Mouse (Mus musculus) liver (tissue): ENCODE data around the gene Dao.

Source experiments
- DNase-seq: peaks from one replicate; pipeline ENCODE4 v3.0.0-alpha.2; 2020; ENCODE audit warnings: mixed read lengths

The Dao gene

DNA sequence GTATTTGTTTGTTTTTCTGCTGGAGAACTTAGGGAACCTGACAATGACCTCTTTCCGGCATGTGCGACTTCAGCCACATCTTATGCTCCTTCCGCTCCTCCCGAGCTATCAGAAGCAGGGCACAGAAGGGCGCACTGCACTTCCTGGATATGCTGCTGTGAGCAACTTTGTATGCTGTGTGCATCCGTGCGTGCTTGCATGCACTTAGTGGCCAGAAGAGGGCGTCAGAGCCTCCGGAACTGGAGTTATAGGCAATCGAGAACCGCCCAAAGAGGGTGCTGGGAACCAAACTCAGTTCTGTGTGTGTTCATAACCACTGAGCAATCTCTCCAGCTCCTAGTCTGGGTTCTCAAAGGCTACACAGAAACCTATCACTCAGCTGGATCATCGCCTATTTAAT lies 27.1 kb downstream of the Dao start:
- DNase-seq = no peak

DNA sequence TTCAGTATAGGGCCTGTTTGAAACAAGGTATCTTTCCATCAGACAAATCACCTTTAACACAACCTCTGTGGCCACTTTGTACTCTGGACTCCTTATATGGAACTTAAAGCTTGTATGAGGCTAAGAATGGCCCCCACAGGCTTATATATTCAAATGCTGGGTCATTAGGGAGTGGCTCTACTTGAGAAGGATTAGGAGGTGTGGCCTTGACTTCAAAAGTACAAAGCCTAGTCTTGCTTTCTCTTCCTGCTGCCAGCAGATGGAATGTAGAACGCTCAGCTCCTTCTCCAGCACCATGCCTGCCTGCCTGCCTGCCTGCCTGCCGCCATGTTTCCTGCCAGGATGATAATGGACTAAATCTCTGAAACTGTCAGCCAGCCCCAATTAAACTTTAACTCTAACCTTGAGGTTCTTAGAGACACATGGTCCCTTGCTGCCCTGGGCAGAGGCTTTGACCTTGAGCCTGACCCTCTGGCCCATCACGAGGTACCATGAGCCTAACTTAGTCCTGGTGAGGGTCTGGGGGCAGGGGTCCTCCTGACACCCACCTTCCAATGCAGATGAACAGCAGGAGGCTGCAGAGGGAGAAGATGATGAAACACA lies 28.8 kb downstream of the Dao start:
- DNase-seq = no peak

DNA sequence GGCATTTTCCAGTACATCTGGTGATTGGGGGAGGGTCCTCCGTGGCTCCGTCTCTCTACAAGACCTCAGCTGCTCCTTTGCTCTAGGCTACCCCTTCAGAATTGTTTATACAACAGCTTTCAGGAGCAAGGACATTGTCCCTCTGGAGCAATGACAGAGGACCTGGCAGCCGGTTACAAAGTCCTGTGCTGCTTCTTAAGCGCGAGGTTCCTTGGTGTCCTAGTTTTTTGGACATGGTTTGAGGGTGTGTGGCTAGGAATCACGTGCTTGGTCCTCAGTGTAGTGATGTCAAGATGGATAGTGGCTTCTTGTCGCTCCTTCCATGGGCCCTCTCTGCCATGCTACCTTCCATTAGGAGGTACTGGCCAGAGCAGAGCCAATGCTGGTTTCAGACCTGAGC lies 30.9 kb downstream of the Dao start:
- DNase-seq = no peak

DNA sequence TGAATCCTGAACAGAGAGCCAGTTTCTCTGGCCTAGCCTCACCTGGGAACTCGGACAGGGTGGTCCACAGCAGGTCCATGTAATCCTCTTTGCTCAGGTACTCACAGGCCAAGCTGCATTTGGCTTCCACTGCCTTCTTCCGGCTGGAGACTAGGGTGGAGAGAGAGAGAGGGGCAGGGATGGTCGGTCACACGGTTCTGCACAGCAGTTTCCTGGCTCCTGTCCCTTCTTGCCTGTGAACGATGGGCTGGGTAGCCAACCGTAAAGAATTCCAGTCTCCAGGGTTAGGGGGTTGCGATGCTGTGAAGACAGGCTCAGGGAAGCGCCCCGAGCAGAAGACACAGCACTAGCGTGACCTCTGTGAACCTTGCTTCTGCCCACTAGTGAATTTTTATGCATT lies 31.6 kb downstream of the Dao start:
- DNase-seq = no peak

GRCm38 (mm10) chr5:114040508-114040907 lies 37.0 kb downstream of the Dao start:
- no peak for DNase-seq

- DNase-seq = no peak
Observed at GRCm38 (mm10) chr5:114040911-114041310, 37.4 kb downstream of the Dao start.

DNA sequence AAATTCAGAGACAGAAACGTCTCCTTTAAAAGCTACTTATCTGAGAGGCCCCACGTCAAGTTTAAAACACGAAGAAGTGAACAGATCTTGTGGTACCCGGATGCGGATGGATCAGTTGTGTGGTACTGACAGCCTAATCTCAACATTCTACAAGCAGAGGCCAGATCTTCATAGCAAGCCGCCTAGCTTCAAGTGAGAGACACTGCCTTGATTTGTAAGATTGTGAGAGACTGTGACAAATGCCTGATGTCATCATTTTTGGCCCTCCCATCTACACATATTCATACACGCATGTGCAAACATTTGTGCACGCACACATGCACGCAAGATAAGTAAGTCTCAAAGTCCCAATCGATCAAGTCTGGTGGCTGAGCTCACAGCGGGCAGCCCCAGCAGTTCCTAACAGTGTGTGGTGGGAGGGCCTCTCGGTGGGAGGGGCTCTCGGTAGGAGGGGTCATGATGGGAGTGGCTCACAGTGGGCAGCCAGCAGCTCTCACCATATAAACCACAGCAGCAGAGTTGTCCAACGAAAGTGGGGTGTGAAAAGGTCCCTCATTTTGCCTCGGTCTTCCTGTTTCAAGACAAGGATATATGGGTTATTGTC lies 37.9 kb downstream of the Dao start:
- DNase-seq = peak; percentile 65

GRCm38 (mm10) chr5:114043800-114044199 lies 40.3 kb downstream of the Dao start:
- no peak for DNase-seq

DNA sequence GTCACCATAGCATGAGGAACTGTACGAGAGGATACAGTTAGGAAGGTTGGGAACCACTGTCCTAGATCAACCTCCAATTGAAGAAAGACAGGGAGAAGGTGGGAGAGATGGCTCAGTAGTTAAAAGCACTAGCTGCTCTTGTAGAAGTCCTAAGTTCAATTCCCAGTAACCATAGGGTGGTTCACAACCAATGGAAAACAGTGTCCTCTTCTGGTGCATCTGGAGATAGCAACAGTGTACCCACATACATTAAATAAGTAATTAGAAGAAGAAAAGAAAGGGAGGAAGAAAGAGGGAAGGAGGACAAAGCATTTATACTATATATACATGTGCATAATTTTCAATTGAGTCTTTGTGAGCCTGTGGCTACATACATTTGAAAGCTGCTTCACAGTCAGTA lies 41.6 kb downstream of the Dao start:
- DNase-seq = no peak

- no peak for DNase-seq
Observed at GRCm38 (mm10) chr5:114046151-114046550, 42.6 kb downstream of the Dao start.

GRCm38 (mm10) chr5:114046604-114047003 lies 43.1 kb downstream of the Dao start:
- no peak for DNase-seq

DNA sequence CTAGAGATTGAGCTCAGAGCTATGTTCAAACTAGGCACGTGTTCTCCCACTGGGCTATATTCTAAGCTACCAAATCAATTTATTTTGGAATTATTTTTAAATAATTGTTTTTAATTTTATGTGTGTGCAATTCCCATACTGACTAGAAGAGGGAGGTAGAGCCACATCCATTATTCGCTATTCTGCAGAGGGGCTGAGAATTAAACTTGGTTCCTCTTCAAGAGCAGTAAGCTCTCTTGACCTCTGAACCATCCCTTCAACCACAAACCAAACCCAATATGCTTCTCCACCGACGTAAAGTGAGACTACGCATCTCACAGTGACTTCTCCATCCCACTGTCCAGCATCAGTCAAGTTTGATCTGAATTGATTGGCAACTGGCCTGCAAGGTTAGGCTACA lies 43.7 kb downstream of the Dao start:
- no peak for DNase-seq

DNA sequence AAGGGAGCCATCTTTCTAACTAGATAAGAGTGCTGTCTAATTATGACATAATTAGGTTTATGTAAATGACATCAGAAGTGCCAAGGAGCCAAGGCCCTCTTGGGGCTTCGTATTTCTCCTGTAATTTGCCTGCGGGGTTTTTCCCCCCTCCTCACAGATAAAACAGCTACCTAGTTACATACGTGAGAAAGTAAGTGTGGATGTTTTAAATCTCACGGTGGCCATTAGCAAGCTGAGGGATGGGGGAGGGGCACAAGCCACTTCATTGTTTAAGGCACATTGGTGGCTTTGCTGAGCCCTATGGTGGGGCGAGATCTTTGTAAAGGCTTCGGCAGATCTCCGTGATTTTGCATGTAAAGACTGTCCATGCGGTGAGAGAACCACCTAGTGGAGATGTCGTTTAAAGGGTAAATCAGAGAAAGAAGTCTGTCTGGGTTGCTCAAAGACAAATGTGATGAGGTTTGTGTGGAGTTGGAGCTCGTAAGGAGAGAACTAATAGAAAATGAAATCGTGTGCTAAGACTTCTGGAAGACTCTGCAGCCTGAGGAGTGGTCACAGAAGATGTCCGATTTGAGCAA lies 45.3 kb downstream of the Dao start:
- DNase-seq = no peak

DNA sequence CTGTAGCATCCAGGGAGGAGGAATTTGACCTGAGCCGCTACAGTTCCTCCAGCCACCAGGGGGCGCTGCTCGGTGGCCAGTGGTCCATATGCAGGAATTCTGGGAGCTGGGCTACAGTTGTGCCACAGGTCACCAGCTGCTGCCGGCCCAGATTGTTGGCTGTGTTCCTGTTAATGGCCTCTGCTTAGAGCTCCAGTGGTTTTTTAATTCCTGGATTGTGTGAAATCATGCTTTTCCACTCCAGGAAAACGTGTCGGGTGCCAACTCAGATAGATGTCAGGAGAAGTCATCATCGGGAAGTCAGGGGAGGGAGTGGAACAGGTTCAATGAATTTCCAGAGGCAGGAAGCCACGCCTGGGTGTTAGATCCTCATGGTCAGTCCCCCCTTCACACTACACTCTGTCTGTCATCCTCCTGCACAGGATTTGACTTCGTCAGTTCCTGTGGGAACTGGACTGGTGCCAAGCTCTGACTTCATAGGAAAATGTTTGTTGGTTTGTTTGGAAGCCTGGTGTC lies 48.8 kb downstream of the Dao start:
- DNase-seq = peak; percentile 68

DNA sequence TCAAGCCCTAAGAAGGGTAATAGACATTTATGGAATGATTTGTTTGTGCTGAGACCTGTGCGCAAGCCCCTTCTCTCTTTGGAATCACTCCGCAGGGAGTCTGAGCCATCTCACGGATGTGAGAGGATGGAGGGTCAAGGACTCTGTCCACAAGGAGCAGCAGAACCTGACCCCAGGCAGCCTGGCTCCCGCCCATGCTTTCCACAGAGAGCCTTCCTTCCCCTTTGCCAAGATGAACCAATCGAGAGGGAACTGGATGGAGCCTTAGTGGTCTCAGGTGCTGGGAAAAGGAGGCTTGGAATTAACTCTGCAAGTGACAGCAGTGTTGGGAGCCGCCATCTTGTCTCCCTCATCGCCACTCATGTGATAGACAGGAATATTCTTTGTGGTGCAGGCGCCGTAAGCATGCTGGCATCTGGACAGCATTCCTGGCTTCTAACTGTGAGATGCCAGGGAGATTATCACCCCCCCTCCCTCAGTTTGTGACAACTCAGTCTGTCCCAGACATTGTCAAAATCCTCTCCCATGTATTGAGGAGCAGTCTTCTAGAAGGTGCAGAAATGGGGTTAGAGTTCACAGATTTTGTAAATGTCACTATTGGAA lies 53.7 kb downstream of the Dao start:
- DNase-seq = no peak

GRCm38 (mm10) chr5:114061675-114062074 lies 58.2 kb downstream of the Dao start:
- no peak for DNase-seq

GRCm38 (mm10) chr5:114063958-114064357 lies 60.5 kb downstream of the Dao start:
- DNase-seq = no peak

GRCm38 (mm10) chr5:114065161-114065560 lies 61.7 kb downstream of the Dao start, which contains the start of gene Usp30:
TSS of gene Usp30 (plus strand) at chr5:114065461.
- no peak for DNase-seq

DNA sequence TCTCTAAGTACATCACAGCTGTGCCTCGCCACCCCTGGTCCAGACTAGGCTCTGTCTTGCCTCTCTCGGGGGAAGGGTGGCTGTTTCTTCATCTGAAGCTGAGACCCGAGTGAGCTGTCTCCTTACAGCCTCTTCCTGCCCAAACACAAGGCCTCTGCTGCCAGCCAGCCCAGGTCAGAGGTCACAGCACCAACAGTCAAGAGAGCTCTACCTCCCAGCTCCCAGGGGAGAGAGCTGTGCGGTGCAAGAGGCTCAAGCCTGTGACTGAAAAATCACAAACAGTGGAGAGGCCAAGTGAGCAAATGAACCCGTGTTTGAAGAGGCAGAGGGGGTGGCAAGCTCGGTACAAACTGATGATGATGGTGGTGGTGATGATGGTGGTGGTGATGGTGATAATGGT lies 63.1 kb downstream of the Dao start:
- no peak for DNase-seq

GRCm38 (mm10) chr5:114067543-114067942 lies 64.0 kb downstream of the Dao start:
- no peak for DNase-seq

DNA sequence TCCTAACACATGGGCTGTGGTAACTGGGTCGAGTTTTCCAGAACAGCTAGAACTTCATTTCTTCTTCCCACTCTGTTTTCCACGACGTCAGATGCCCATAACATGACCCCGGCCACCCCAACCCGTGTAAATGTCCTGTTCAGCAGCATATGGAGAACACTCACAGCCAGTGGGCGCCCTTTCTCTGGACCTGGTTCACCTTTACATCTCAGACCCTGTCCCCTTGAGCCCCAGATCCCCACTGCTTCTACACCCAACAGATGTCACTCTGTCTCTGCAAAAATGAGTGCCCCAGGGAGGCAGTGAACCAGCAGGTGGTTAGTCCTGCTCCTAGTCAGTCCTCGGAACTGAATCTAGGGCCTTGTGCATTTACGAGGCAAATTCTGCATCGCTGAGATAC lies 64.5 kb downstream of the Dao start:
- no peak for DNase-seq

DNA sequence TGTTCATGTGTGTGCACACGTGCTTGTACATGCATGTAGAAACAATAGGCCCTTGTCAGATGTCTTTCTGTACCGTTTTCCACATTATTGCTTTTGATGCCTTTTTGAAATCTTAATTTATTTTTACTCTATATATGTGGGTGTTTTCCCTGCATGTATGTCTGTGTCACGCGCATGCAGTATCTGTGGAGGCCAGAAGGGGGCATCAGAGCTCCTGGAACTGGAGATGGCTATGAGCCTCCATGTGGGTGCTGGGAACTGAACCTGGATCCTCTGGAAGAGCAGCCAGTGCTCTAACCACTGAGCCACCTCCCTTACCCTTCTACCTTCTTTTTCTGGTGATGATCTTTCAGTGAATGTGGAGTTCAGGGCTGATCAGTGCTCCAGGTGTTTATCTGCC lies 67.4 kb downstream of the Dao start:
- DNase-seq = no peak

- no peak for DNase-seq
Observed at GRCm38 (mm10) chr5:114072262-114072661, 68.8 kb downstream of the Dao start.
